Mouse (Mus musculus): ENCODE measurements around the gene Hrct1. TPM values are rescaled to one million over a fixed set of nuclear protein-coding genes. Genes with fewer than 3 reads are reported as not detected.

Hrct1 gene
- polyA plus RNA-seq, 2 experiments = 2.1 to 3.2 TPM

DNA sequence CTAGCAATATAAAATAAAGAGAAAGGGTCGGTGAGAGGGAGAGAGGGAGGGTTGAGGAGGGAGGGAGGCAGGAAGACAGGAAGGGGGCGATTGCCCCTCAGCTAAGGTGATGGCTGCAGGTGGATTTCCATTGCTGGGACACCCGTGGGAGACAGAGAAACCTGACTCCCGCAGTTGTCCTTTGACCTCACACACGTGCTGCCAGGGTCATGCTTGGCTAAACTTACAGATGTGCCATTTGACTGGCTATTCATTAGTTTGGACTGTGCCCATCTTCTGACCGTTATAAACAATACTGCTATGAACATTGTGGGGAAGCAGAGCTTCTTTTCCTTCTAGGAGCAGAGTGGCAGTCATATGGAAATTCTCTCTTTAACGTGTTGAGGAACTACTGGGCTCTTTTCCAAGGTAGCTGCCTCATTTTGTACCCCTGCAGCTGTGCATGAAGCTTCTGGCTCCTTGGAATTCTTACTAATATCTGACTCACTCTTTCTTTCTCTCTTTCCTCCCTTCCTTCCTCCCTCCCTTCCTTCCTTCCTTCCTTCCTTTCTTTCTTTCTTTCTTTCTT is 13.3 kb upstream of the Hrct1 start:
- H3K27me3 ChIP-seq (ENCODE audit: control insufficient read depth, insufficient read depth, low read length) = no peaks in the 10 kb centered on the region
- no peak for TF ChIP-seq POLR2A (IDR thresholded peaks at IDR 0.05; ENCODE audit: borderline replicate concordance, extremely low read depth, insufficient read depth, insufficient read length)
- no peak overlapping the region for H3K4me3 ChIP-seq (replicated peaks; ENCODE audit: low read length)
- no peak overlapping the region for H3K9ac ChIP-seq (ENCODE audit: low read depth, low read length, severe bottlenecking)
- H3K4me2 ChIP-seq (replicated peaks; ENCODE audit: low read depth, low read length, severe bottlenecking) = no peak overlapping the region
- H3K36me3 ChIP-seq (ENCODE audit: control insufficient read depth, insufficient read depth, low read length) = no peaks in the 10 kb centered on the region
- no peaks in the 10 kb centered on the region for H3K9me3 ChIP-seq (ENCODE audit: control insufficient read depth, low read length)
- peak; percentile 71 for DNase-seq (ENCODE audit: low spot score)
- H3K27ac ChIP-seq (replicated peaks; ENCODE audit: low read depth, low read length) = no peak overlapping the region
- peaks cover 5% of the 10 kb centered on the region; the same call in 1 of the 2 replicates for H3K4me1 ChIP-seq (ENCODE audit: control insufficient read depth, insufficient read depth, low read length)
- ATAC-seq (ENCODE audit: low FRiP score, low read depth) = no peak
- WGBS = 25% methylated on average over 7 of the region's 7 CpGs

DNA sequence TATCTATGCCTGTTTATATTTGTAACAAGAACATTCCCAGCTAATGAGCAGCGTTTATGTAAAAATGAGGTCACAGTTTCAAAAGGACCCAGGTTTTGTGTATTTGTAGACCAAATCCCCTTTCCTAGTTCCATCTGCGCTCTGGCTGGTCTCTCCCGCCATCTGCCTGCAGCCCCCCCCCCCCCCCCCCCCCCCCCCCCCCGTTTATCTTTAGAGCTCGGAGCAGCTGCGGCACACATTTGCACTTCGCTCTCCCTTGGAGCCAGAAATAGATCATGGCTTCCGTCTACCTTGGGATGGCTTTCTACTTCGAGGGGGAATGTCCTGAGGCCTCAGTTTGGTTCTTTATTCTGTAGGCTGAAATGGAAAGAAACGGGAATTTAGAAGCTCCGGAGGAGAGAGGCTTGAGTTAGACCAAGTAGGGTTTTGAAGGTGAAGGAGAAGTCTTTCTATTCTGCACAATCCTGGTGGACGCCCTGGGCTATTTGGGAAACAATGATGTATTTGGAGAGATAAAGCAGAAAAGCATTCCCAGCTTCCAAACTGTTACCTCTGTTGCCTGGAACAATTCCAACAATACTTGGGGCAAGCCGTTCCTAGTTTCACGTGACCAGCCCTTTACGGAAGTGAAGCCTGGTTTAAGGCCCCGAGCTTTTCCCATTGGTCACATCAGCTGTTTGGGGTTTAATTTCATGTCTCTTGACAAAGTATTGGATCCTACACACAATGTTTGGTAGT is 6.3 kb upstream of the Hrct1 start:
- no peak for TF ChIP-seq POLR2A (IDR thresholded peaks at IDR 0.05; ENCODE audit: borderline replicate concordance, extremely low read depth, insufficient read depth, insufficient read length)
- no peaks in the 10 kb centered on the region for H3K27me3 ChIP-seq (ENCODE audit: control insufficient read depth, insufficient read depth, low read length)
- H3K4me2 ChIP-seq (replicated peaks; ENCODE audit: low read depth, low read length, severe bottlenecking) = no peak overlapping the region
- no peaks in the 10 kb centered on the region for H3K9me3 ChIP-seq (ENCODE audit: control insufficient read depth, low read length)
- H3K36me3 ChIP-seq (ENCODE audit: control insufficient read depth, insufficient read depth, low read length) = no peaks in the 10 kb centered on the region
- DNase-seq (ENCODE audit: low spot score) (no peak), ATAC-seq (ENCODE audit: low FRiP score, low read depth) (peak; percentile 27; the same call in 1 of the 2 replicates)
- no peak overlapping the region for H3K4me3 ChIP-seq (replicated peaks; ENCODE audit: low read length)
- H3K9ac ChIP-seq (ENCODE audit: low read depth, low read length, severe bottlenecking) = no peak overlapping the region
- H3K27ac ChIP-seq (replicated peaks; ENCODE audit: low read depth, low read length) = 0 out of 2 replicates have a peak overlapping the region, but pooled peaks have one; percentile 48
- 51% methylated on average over 12 of the region's 16 CpGs for WGBS
- H3K4me1 ChIP-seq (ENCODE audit: control insufficient read depth, insufficient read depth, low read length) = no peaks in the 10 kb centered on the region

DNA sequence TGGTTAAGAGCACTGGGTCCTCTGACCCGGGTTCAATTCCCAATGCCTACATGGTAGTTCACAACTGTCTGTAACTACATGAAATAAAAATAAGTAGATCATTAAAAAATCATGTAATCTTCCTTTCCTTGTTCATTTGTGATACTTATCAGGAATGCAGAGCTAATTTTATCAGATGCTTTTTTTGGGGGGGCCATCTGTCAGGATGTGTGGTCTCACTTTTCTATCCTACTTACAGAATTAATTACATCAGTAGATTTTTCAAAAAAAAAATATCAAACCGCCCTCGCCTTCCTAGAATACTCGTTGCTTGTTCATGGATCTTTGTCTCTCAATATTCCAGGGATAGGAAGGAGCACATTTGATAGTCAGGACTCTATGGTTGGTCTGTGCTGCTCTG is 4.8 kb upstream of the Hrct1 start:
- no peaks in the 10 kb centered on the region for H3K36me3 ChIP-seq (ENCODE audit: control insufficient read depth, insufficient read depth, low read length)
- WGBS = 87% methylated on average over 4 of the region's 4 CpGs
- no peak overlapping the region for H3K9ac ChIP-seq (ENCODE audit: low read depth, low read length, severe bottlenecking)
- ATAC-seq (ENCODE audit: low FRiP score, low read depth) (no peak), DNase-seq (ENCODE audit: low spot score) (no peak)
- H3K4me1 ChIP-seq (ENCODE audit: control insufficient read depth, insufficient read depth, low read length) = 0 out of 2 replicates have a peak, but pooled peaks cover 2% of the 10 kb centered on the region
- H3K27me3 ChIP-seq (ENCODE audit: control insufficient read depth, insufficient read depth, low read length) = no peaks in the 10 kb centered on the region
- TF ChIP-seq POLR2A (IDR thresholded peaks at IDR 0.05; ENCODE audit: borderline replicate concordance, extremely low read depth, insufficient read depth, insufficient read length) = no peak
- H3K4me3 ChIP-seq (replicated peaks; ENCODE audit: low read length) = no peak overlapping the region
- no peak overlapping the region for H3K27ac ChIP-seq (replicated peaks; ENCODE audit: low read depth, low read length)
- H3K9me3 ChIP-seq (ENCODE audit: control insufficient read depth, low read length) = no peaks in the 10 kb centered on the region
- H3K4me2 ChIP-seq (replicated peaks; ENCODE audit: low read depth, low read length, severe bottlenecking) = no peak overlapping the region

DNA sequence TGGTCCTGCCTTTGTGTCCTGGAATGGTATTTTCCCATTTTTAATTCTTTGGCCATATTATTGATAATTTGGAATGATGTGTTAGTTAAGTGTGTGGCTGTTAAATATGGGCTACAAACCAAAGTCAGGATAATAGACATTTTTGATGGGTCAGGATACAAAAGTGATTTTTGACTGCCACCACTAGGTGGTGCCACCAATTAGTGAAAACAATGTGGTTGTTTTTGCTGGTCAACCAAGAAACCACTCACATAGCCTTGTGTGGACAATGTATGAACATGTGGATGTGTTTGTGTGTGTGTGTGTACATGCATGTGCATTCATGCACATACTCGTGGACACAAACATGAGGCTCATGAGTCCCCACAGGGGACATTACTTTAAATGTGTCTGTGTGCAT is 2.2 kb upstream of the Hrct1 start:
- Histone ChIP-seq H3K36me3 (ENCODE audit: control insufficient read depth, insufficient read depth, low read length) (no peaks in the 10 kb centered on the region), H3K4me3 (replicated peaks; ENCODE audit: low read length) (no peak overlapping the region), H3K27ac (replicated peaks; ENCODE audit: low read depth, low read length) (no peak overlapping the region), H3K9ac (ENCODE audit: low read depth, low read length, severe bottlenecking) (no peak overlapping the region), H3K9me3 (ENCODE audit: control insufficient read depth, low read length) (no peaks in the 10 kb centered on the region), H3K4me2 (replicated peaks; ENCODE audit: low read depth, low read length, severe bottlenecking) (no peak overlapping the region), H3K4me1 (ENCODE audit: control insufficient read depth, insufficient read depth, low read length) (0 out of 2 replicates have a peak, but pooled peaks cover 6% of the 10 kb centered on the region), H3K27me3 (ENCODE audit: control insufficient read depth, insufficient read depth, low read length) (no peaks in the 10 kb centered on the region)
- no peak for TF ChIP-seq POLR2A (IDR thresholded peaks at IDR 0.05; ENCODE audit: borderline replicate concordance, extremely low read depth, insufficient read depth, insufficient read length)
- ATAC-seq (ENCODE audit: low FRiP score, low read depth) (no peak), DNase-seq (ENCODE audit: low spot score) (peak; percentile 66)
- 38% methylated on average over 1 of the region's 1 CpGs for WGBS

DNA sequence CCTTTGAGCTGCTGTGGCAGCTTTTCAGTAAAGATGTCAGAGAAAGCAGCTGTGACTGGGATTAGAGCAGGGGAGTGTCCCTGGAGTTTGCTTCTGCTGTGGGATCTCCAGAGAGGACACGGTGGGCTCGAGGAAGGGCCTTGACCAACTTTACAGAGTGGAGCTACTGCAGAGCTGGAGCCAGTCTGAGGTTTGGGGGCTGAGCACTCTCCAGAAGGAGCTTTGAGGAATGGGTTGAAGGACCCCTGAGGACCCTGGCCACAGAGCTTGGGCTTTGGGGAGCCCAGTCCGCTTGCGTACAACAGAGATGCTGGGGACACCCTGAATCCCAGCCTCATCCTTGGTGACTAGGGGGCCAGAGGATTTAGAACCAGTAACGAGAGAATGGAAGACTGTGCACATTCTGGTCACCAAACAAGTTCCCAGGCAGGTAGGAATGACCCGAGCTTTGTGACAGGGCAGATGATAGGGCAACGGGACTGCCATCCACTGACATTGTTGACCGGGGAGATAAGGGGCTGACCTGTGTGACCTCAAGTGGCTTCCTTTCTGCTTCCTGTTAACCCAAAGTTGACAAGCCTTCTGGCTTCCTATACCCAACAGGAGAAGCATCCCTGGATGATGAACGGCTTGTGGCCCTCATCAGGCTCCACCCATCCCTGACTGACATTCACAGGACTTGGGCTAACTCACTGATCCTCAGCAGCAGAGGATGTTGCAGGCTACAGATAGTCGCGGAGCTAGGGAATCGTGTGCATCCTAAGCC is 577 bp upstream of the Hrct1 start:
- no peak for ATAC-seq (ENCODE audit: low FRiP score, low read depth)
- peaks cover 16% of the 10 kb centered on the region; the same call in 1 of the 2 replicates for H3K4me1 ChIP-seq (ENCODE audit: control insufficient read depth, insufficient read depth, low read length)
- H3K36me3 ChIP-seq (ENCODE audit: control insufficient read depth, insufficient read depth, low read length) = no peaks in the 10 kb centered on the region
- DNase-seq (ENCODE audit: low spot score) = no peak
- no peaks in the 10 kb centered on the region for H3K27me3 ChIP-seq (ENCODE audit: control insufficient read depth, insufficient read depth, low read length)
- H3K4me3 ChIP-seq (replicated peaks; ENCODE audit: low read length) = no peak overlapping the region
- no peak overlapping the region for H3K4me2 ChIP-seq (replicated peaks; ENCODE audit: low read depth, low read length, severe bottlenecking)
- 60% methylated on average over 12 of the region's 12 CpGs for WGBS
- no peak overlapping the region for H3K27ac ChIP-seq (replicated peaks; ENCODE audit: low read depth, low read length)
- H3K9ac ChIP-seq (ENCODE audit: low read depth, low read length, severe bottlenecking) = no peak overlapping the region
- no peak for TF ChIP-seq POLR2A (IDR thresholded peaks at IDR 0.05; ENCODE audit: borderline replicate concordance, extremely low read depth, insufficient read depth, insufficient read length)
- no peaks in the 10 kb centered on the region for H3K9me3 ChIP-seq (ENCODE audit: control insufficient read depth, low read length)
